8 mouse cellular contexts compared by ENCODE assay signal in the genomic region with DNA sequence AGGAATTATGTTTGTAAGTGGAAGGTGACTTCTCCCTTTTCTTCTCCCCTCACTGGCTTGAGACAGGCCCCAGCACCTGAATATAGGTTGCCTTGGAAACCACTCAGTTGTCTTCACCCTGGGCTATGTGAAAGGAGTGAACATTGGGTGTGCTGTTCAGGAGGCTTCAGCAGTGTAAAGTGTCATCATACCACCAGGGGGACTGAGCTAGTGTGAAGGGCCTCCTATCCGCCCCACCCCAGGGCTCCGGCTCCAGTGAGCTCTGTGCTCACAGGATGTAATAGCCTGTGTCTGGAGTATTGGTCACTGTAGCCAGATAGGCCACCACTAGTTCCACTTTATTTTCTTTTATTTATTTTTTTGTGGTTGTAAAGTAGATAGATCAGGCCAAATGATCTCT. TPM values are rescaled to one million over a fixed set of nuclear protein-coding genes. Genes with fewer than 3 reads are reported as not detected.
DNase-seq lines count a peak whose midpoint lies in the region; ATAC-seq and TF ChIP-seq lines count a peak whose summit lies in the region.

No protein-coding gene starts in this region.

- TF ChIP-seq CTCF in heart, postnatal 0 days (IDR thresholded peaks at IDR 0.05; ENCODE audit: low read depth), result peak; percentile 38

- 39% methylated on average over 2 of the region's 2 CpGs for WGBS in heart, postnatal 0 days
- WGBS in heart, embryonic 12.5 days, result 46% methylated on average over 2 of the region's 2 CpGs
- WGBS in liver, embryonic 11.5 days, result 59% methylated on average over 2 of the region's 2 CpGs

- no peak overlapping the region for H3K4me3 ChIP-seq in heart, postnatal 0 days (ENCODE audit: low read depth, low read length)
- H3K4me3 ChIP-seq in heart, embryonic 12.5 days, result no peak overlapping the region
- no peak overlapping the region for H3K4me3 ChIP-seq in liver, embryonic 11.5 days (ENCODE audit: low read depth, low read length)

- TF ChIP-seq EP300 in heart, postnatal 0 days (IDR thresholded peaks at IDR 0.05; ENCODE audit: low read depth), result no peak

- no peaks in the 10 kb centered on the region for H3K36me3 ChIP-seq in heart, postnatal 0 days (replicated peaks; ENCODE audit: control insufficient read depth, insufficient read depth, low read length)
- H3K36me3 ChIP-seq in heart, embryonic 12.5 days, result no peaks in the 10 kb centered on the region
- no peaks in the 10 kb centered on the region for H3K36me3 ChIP-seq in liver, embryonic 11.5 days (ENCODE audit: control insufficient read depth, insufficient read depth, low read length)

- H3K9me3 ChIP-seq in heart, postnatal 0 days (replicated peaks; ENCODE audit: control insufficient read depth, low read length), result no peaks in the 10 kb centered on the region; the same call in 1 of the 2 replicates
- H3K9me3 ChIP-seq in heart, embryonic 12.5 days (replicated peaks), result 0 out of 2 replicates have a peak, but pooled peaks cover 2% of the 10 kb centered on the region
- no peaks in the 10 kb centered on the region for H3K9me3 ChIP-seq in liver, embryonic 11.5 days (ENCODE audit: control insufficient read depth, low read length)

- H3K27ac ChIP-seq in heart, postnatal 0 days (ENCODE audit: low read depth), result no peak overlapping the region
- no peak overlapping the region for H3K27ac ChIP-seq in heart, embryonic 12.5 days (ENCODE audit: poor library complexity, severe bottlenecking)
- no peak overlapping the region for H3K27ac ChIP-seq in liver, embryonic 11.5 days (ENCODE audit: low read depth, low read length)

- ATAC-seq in heart, postnatal 0 days (ENCODE audit: insufficient read depth, low read depth), result no peak
- ATAC-seq in heart, embryonic 12.5 days (ENCODE audit: insufficient number of reproducible peaks, low FRiP score), result no peak
- 0 out of 2 replicates have a peak, but pooled peaks have one; percentile 44 for ATAC-seq in liver, embryonic 11.5 days (replicated peaks; ENCODE audit: low FRiP score)

- no peaks in the 10 kb centered on the region for H3K4me1 ChIP-seq in heart, postnatal 0 days (ENCODE audit: control insufficient read depth, insufficient read depth)
- peaks cover 8% of the 10 kb centered on the region for H3K4me1 ChIP-seq in heart, embryonic 12.5 days (replicated peaks)
- H3K4me1 ChIP-seq in liver, embryonic 11.5 days (replicated peaks; ENCODE audit: control insufficient read depth, insufficient read depth, low read length), result peaks cover 18% of the 10 kb centered on the region

- no peak overlapping the region for H3K4me2 ChIP-seq in heart, postnatal 0 days (ENCODE audit: low read depth, low read length)
- H3K4me2 ChIP-seq in heart, embryonic 12.5 days, result no peak overlapping the region
- H3K4me2 ChIP-seq in liver, embryonic 11.5 days, result no peak overlapping the region

- H3K9ac ChIP-seq in heart, postnatal 0 days (replicated peaks; ENCODE audit: low read depth, low read length), result no peak overlapping the region
- H3K9ac ChIP-seq in heart, embryonic 12.5 days, result no peak overlapping the region
- no peak overlapping the region for H3K9ac ChIP-seq in liver, embryonic 11.5 days (ENCODE audit: low read depth, low read length)

- DNase-seq in heart, postnatal 0 days (ENCODE audit: low spot score), result no peak
- DNase-seq in testis, postnatal 10 days (ENCODE audit: low spot score), result peak; percentile 52
- no peak for DNase-seq in testis, postnatal 14 days (ENCODE audit: low spot score)
- no peak for DNase-seq in liver, embryonic 11.5 days (ENCODE audit: low spot score)
- peak; percentile 55 for DNase-seq in thymus, postnatal 4 days
- DNase-seq in cerebellum, postnatal 25 days, result no peak
- DNase-seq in frontal cortex, postnatal 25 days (ENCODE audit: low spot score in 2 of 2), result no peak

- H3K27me3 ChIP-seq in heart, postnatal 0 days (ENCODE audit: control insufficient read depth, insufficient read depth, low read length), result 0 out of 2 replicates have a peak, but pooled peaks cover 4% of the 10 kb centered on the region
- peaks cover 43% of the 10 kb centered on the region for H3K27me3 ChIP-seq in heart, embryonic 12.5 days (replicated peaks)
- H3K27me3 ChIP-seq in liver, embryonic 11.5 days (replicated peaks; ENCODE audit: control insufficient read depth, insufficient read depth, low read length), result no peaks in the 10 kb centered on the region; the same call in 1 of the 2 replicates

RNA-seq across cellular contexts. Expression of a gene that starts 54.3 kb away (rescaled TPM):
- total RNA-seq in heart, postnatal 0 days (2014; rRNA removed; ENCODE audit: low replicate concordance), result 4.7 and 4.9 TPM in 2 replicates
- 1.5 TPM in 2 replicates for polyA plus RNA-seq in heart, postnatal 0 days (2015; fragmentation: Nextera tagmentation; extraction: Ambion mirVana)
- 1.4 and 1.5 TPM in 2 replicates for polyA plus RNA-seq in heart, embryonic 12.5 days (2016; fragmentation: Nextera tagmentation; extraction: Ambion mirVana)
- 0.19 and 0.45 TPM in 2 replicates for polyA plus RNA-seq in liver, embryonic 11.5 days (2014; fragmentation: Nextera tagmentation; extraction: Ambion mirVana)

Comparison
In these comparisons a context has a peak if more than half of its experiments do, and no peak if none do; other contexts are left out.
1. DNase-seq: peak in testis, postnatal 10 days (single experiment) and thymus, postnatal 4 days (single experiment); none in heart, postnatal 0 days (single experiment), testis, postnatal 14 days (single experiment), liver, embryonic 11.5 days (single experiment), cerebellum, postnatal 25 days (0 of 2) and frontal cortex, postnatal 25 days (0 of 2).